Mouse (Mus musculus): ENCODE results near the gene Olfr449. TPM values are rescaled to one million over a fixed set of nuclear protein-coding genes. Genes with fewer than 3 reads are reported as not detected.

The Olfr449 gene
- polyA plus RNA-seq (2012; ENCODE audit: low replicate concordance) = not detected in 2 replicates

DNA sequence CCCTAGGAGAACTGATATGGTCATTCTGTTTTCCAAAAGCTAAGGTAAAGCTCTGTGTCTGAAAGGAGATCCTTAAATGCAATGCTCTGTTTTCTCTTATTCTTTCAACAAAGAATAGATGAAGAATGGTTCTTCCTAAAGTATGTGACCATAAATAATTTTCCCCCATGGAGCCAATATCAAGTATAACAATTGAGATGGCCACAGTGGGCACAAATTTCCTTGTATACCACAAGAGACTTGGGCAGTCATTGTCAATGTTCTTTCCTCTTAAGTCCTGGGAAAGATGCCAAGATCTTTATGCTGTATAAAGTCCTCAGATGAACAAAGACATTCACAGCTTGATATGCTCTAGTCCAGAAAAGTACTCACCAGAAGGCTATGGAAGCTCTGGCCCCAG, at the start of gene Olfr449:
Olfr449 (plus strand) TSS at position 301 of the 400 bp plus-strand sequence.

GRCm38 (mm10) chr6:42784793-42785192, 49.4 kb upstream of the Olfr449 start, which contains the start of gene Olfr452:
TSS of gene Olfr452 (plus strand) at chr6:42785093.

GRCm38 (mm10) chr6:42811639-42812038, 22.5 kb upstream of the Olfr449 start, which contains the start of gene Olfr450:
TSS of gene Olfr450 (plus strand) at chr6:42811939.

Other genes with a start within 250 kb of the Olfr449 start
- gene Tcaf3, start 236.7 kb upstream of the Olfr449 start, polyA plus RNA-seq (2012; ENCODE audit: low replicate concordance) = not detected in 2 replicates
- gene Tcaf2, start 189.1 kb upstream of the Olfr449 start, polyA plus RNA-seq (2012; ENCODE audit: low replicate concordance) = 0.02 TPM in 1 of 2 replicates, not detected in the other
- 0.10 TPM in 1 of 2 replicates, not detected in the other for gene Tcaf1, start 124.3 kb upstream of the Olfr449 start, polyA plus RNA-seq (2012; ENCODE audit: low replicate concordance)
- gene Olfr453, start 95.0 kb upstream of the Olfr449 start, polyA plus RNA-seq (2012; ENCODE audit: low replicate concordance) = not detected in 2 replicates
- gene Olfr38, start 78.0 kb upstream of the Olfr449 start, polyA plus RNA-seq (2012; ENCODE audit: low replicate concordance) = not detected in 2 replicates
- gene Olfr452, start 49.3 kb upstream of the Olfr449 start, polyA plus RNA-seq (2012; ENCODE audit: low replicate concordance) = not detected in 2 replicates
- gene Olfr450, start 22.4 kb upstream of the Olfr449 start, polyA plus RNA-seq (2012; ENCODE audit: low replicate concordance) = not detected in 2 replicates
- not detected in 2 replicates for gene Olfr448, start 56.1 kb downstream of the Olfr449 start, polyA plus RNA-seq (2012; ENCODE audit: low replicate concordance)
- not detected in 2 replicates for gene Olfr447, start 74.5 kb downstream of the Olfr449 start, polyA plus RNA-seq (2012; ENCODE audit: low replicate concordance)
- gene Olfr446, start 87.0 kb downstream of the Olfr449 start, polyA plus RNA-seq (2012; ENCODE audit: low replicate concordance) = not detected in 2 replicates
- not detected in 2 replicates for gene Olfr444, start 114.7 kb downstream of the Olfr449 start, polyA plus RNA-seq (2012; ENCODE audit: low replicate concordance)

Measured in hematopoietic multipotent progenitor cell, adult 10-12 weeks (in vitro differentiated cells).